Mouse (Mus musculus): ENCODE data around the gene Ank.
A peak's percentile ranks its signal among the peaks of the same experiment; 100 is the strongest.

Ank gene

GRCm38 (mm10) chr15:27613255-27613654 is 146.8 kb downstream of the Ank start:
- no peak for DNase-seq

GRCm38 (mm10) chr15:27616159-27616558 is 149.7 kb downstream of the Ank start:
- no peak for DNase-seq

GRCm38 (mm10) chr15:27617227-27617626 is 150.8 kb downstream of the Ank start:
- no peak for DNase-seq

- no peak for DNase-seq
Observed at GRCm38 (mm10) chr15:27618778-27619533, 152.5 kb downstream of the Ank start.

- DNase-seq = no peak
Observed at GRCm38 (mm10) chr15:27619683-27620082, 153.2 kb downstream of the Ank start.

- DNase-seq = no peak
Observed at GRCm38 (mm10) chr15:27620475-27621185, 154.2 kb downstream of the Ank start.

- no peak for DNase-seq
Observed at GRCm38 (mm10) chr15:27623286-27623685, 156.8 kb downstream of the Ank start.

- DNase-seq = no peak
Observed at GRCm38 (mm10) chr15:27625014-27625889, 158.8 kb downstream of the Ank start.

- no peak for DNase-seq
Observed at GRCm38 (mm10) chr15:27625890-27626255, 159.4 kb downstream of the Ank start.

GRCm38 (mm10) chr15:27626314-27626713 is 159.8 kb downstream of the Ank start:
- DNase-seq = no peak

GRCm38 (mm10) chr15:27627794-27628193 is 161.3 kb downstream of the Ank start:
- DNase-seq = no peak

- no peak for DNase-seq
Observed at GRCm38 (mm10) chr15:27629046-27629445, 162.6 kb downstream of the Ank start.

- DNase-seq = no peak
Observed at GRCm38 (mm10) chr15:27629800-27630600, 163.5 kb downstream of the Ank start.

GRCm38 (mm10) chr15:27630601-27631383 is 164.3 kb downstream of the Ank start, which contains the start of gene Otulin:
Gene Otulin, minus strand, starts transcription at chr15:27630693.
- DNase-seq = peak; percentile 99

- DNase-seq = no peak
Observed at GRCm38 (mm10) chr15:27633941-27634900, 167.7 kb downstream of the Ank start.

- no peak for DNase-seq
Observed at GRCm38 (mm10) chr15:27641171-27641570, 174.7 kb downstream of the Ank start.

- DNase-seq = no peak
Observed at GRCm38 (mm10) chr15:27642895-27643294, 176.4 kb downstream of the Ank start.

All from right cerebral cortex, postnatal 4 days (tissue).